Mouse (Mus musculus): ENCODE measurements at regions not wholly inside any gene's neighbourhood (a gene's known extent, or its start where the extent isn't known, plus 50 kb on each side); places are given as distances from the start of the nearest gene placed in this dataset.

- Histone ChIP-seq H3K4me1 (no peaks in the 10 kb centered on the region), H3K27me3 (replicated peaks) (no peaks in the 10 kb centered on the region), H3K4me3 (replicated peaks) (no peak overlapping the region), H3K9me3 (no peaks in the 10 kb centered on the region), H3K36me3 (replicated peaks; ENCODE audit: low read length) (no peaks in the 10 kb centered on the region)
- TF ChIP-seq GATA1 (IDR thresholded peaks at IDR 0.05; ENCODE audit: borderline replicate concordance, low read length): no peak
- no peak for TF ChIP-seq FLI1 (IDR thresholded peaks at IDR 0.05; ENCODE audit: low read length)
Measured at GRCm38 (mm10) chr12:109662179-109662578, 62.0 kb upstream of the Rtl1 start.

GRCm38 (mm10) chr12:109674766-109675165 lies 74.6 kb upstream of the Rtl1 start:
- Histone ChIP-seq H3K27me3 (replicated peaks) (no peaks in the 10 kb centered on the region), H3K4me1 (no peaks in the 10 kb centered on the region), H3K4me3 (replicated peaks) (no peak overlapping the region), H3K9me3 (no peaks in the 10 kb centered on the region), H3K36me3 (replicated peaks; ENCODE audit: low read length) (no peaks in the 10 kb centered on the region)
- TF ChIP-seq FLI1 (IDR thresholded peaks at IDR 0.05; ENCODE audit: low read length): no peak
- no peak for TF ChIP-seq GATA1 (IDR thresholded peaks at IDR 0.05; ENCODE audit: borderline replicate concordance, low read length)

GRCm38 (mm10) chr12:109694046-109694445 lies 93.9 kb upstream of the Rtl1 start:
- H3K36me3 ChIP-seq (replicated peaks; ENCODE audit: low read length): no peaks in the 10 kb centered on the region
- H3K4me3 ChIP-seq (replicated peaks): no peak overlapping the region
- H3K27me3 ChIP-seq (replicated peaks): no peaks in the 10 kb centered on the region
- TF ChIP-seq FLI1 (IDR thresholded peaks at IDR 0.05; ENCODE audit: low read length) (no peak), GATA1 (IDR thresholded peaks at IDR 0.05; ENCODE audit: borderline replicate concordance, low read length) (no peak)
- no peaks in the 10 kb centered on the region for H3K4me1 ChIP-seq
- 0 out of 2 replicates have a peak, but pooled peaks cover 2% of the 10 kb centered on the region for H3K9me3 ChIP-seq

DNA sequence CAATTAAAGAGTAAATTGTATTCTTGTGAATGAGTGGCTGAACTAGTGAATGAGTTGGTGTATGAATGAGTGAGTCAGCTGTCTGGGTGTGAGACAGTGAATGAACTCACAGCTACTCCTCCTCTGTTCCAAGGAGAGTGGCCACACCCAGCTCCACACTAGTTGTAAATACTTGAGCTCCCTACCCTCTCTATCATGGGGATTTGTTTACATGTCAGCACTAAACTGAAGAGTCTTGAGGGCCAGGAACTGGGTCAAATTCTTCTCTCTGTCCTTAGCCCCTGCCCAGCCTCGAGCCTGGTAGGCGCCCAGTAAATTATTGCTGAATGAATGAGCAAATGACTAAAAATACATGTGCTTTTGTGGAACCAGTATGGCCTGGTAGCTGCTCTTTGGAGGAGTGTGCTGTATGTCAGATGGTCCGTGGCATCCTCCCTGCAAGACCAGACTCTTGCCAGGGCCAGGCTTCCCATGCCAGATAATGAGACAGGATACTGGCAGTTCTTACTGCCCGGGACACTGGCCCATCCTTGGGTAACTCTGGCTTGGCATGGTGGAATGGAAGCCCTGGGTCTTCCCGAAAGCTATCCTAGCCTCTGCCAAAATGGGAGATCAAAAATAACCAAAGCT lies 94.8 kb upstream of the Rtl1 start:
- Histone ChIP-seq H3K4me3 (replicated peaks) (no peak overlapping the region), H3K9me3 (0 out of 2 replicates have a peak, but pooled peaks cover 2% of the 10 kb centered on the region), H3K27me3 (replicated peaks) (no peaks in the 10 kb centered on the region), H3K4me1 (no peaks in the 10 kb centered on the region), H3K36me3 (replicated peaks; ENCODE audit: low read length) (no peaks in the 10 kb centered on the region)
- no peak for TF ChIP-seq FLI1 (IDR thresholded peaks at IDR 0.05; ENCODE audit: low read length)
- no peak for TF ChIP-seq GATA1 (IDR thresholded peaks at IDR 0.05; ENCODE audit: borderline replicate concordance, low read length)

GRCm38 (mm10) chr12:109706820-109707219 lies 106.7 kb upstream of the Rtl1 start:
- H3K36me3 ChIP-seq (replicated peaks; ENCODE audit: low read length): no peaks in the 10 kb centered on the region
- no peak overlapping the region for H3K4me3 ChIP-seq (replicated peaks)
- peaks cover 20% of the 10 kb centered on the region for H3K9me3 ChIP-seq
- TF ChIP-seq FLI1 (IDR thresholded peaks at IDR 0.05; ENCODE audit: low read length) (no peak), GATA1 (IDR thresholded peaks at IDR 0.05; ENCODE audit: borderline replicate concordance, low read length) (no peak)
- no peaks in the 10 kb centered on the region for H3K4me1 ChIP-seq
- no peaks in the 10 kb centered on the region for H3K27me3 ChIP-seq (replicated peaks)

GRCm38 (mm10) chr12:109709661-109710060 lies 109.5 kb upstream of the Rtl1 start:
- TF ChIP-seq GATA1 (IDR thresholded peaks at IDR 0.05; ENCODE audit: borderline replicate concordance, low read length) (no peak), FLI1 (IDR thresholded peaks at IDR 0.05; ENCODE audit: low read length) (no peak)
- no peaks in the 10 kb centered on the region for H3K4me1 ChIP-seq

DNA sequence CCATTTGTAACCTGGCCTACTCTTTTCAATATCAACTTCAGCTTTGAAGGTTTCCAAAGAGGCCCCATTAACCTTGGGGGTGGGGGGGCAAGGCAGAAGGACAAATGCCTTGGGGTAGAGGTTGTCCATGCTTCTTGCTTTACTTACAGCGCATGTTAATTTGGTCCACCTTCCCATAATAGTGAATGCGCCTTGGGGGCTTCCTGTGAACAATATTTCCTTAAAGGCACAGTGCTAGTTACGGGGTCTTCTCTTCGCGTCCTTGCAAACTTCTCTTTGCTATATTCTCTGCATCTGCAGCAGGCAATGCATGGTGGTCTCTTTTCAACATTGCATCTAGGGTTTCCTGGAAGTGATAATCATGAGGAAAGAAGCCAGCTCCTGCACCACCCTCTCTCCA lies 111.3 kb upstream of the Rtl1 start:
- peaks cover 39% of the 10 kb centered on the region for H3K9me3 ChIP-seq
- H3K36me3 ChIP-seq (replicated peaks; ENCODE audit: low read length): no peaks in the 10 kb centered on the region
- no peak overlapping the region for H3K4me3 ChIP-seq (replicated peaks)
- no peak for TF ChIP-seq FLI1 (IDR thresholded peaks at IDR 0.05; ENCODE audit: low read length)
- TF ChIP-seq GATA1 (IDR thresholded peaks at IDR 0.05; ENCODE audit: borderline replicate concordance, low read length): no peak
- no peaks in the 10 kb centered on the region for H3K4me1 ChIP-seq
- no peaks in the 10 kb centered on the region for H3K27me3 ChIP-seq (replicated peaks)

More at GRCm38 (mm10) chr12:109709661-109710060, 109.5 kb upstream of the Rtl1 start:
- H3K9me3 ChIP-seq: peaks cover 35% of the 10 kb centered on the region
- H3K36me3 ChIP-seq (replicated peaks; ENCODE audit: low read length): no peaks in the 10 kb centered on the region
- H3K27me3 ChIP-seq (replicated peaks): no peaks in the 10 kb centered on the region
- no peak overlapping the region for H3K4me3 ChIP-seq (replicated peaks)

DNA sequence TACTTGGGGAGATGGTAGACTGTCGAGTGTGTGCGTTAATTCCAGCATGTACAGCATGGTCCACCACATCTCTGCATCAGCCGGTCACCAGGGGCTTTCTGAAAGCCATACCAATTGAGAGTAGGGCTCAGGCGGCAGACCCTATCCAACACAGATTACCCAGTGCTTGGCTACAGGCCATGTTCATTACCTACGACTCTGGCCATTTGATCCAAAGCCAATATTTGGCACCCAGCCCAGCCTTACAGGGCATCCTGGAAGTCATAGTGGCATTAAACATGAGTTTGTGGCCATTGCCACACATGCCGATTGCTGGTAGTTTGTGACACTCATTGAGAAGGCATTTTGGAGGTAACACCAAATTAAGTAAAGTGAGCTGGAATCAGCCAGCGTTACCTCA lies 111.8 kb upstream of the Rtl1 start:
- no peaks in the 10 kb centered on the region for H3K36me3 ChIP-seq (replicated peaks; ENCODE audit: low read length)
- peaks cover 42% of the 10 kb centered on the region for H3K9me3 ChIP-seq

DNA sequence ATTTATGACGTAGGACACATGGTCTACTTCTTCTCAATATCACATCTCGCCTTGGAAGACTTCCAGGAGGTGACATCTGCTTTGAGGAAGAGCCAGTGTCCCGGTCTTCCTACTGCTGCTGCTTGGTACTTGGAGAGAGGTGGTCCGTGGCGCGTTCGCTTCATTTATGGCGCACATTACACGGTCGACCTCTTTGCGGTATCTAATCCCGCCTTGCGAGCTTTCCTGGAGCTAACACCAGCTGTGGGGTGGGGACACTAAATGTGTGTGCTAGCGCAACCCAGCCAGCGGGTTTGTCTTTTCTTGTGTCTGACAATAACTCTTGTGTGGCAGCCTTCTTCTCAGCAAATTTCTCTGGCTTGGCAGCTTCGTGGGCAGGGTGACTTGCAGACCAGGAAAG lies 112.3 kb upstream of the Rtl1 start:
- Histone ChIP-seq H3K36me3 (replicated peaks; ENCODE audit: low read length) (no peaks in the 10 kb centered on the region), H3K4me1 (no peaks in the 10 kb centered on the region), H3K4me3 (replicated peaks) (no peak overlapping the region), H3K27me3 (replicated peaks) (no peaks in the 10 kb centered on the region), H3K9me3 (peaks cover 46% of the 10 kb centered on the region)
- TF ChIP-seq FLI1 (IDR thresholded peaks at IDR 0.05; ENCODE audit: low read length): no peak
- no peak for TF ChIP-seq GATA1 (IDR thresholded peaks at IDR 0.05; ENCODE audit: borderline replicate concordance, low read length)

More for the DNA sequence above, 111.8 kb upstream of the Rtl1 start:
- TF ChIP-seq GATA1 (IDR thresholded peaks at IDR 0.05; ENCODE audit: borderline replicate concordance, low read length) (no peak), FLI1 (IDR thresholded peaks at IDR 0.05; ENCODE audit: low read length) (no peak)
- H3K4me1 ChIP-seq: no peaks in the 10 kb centered on the region
- H3K27me3 ChIP-seq (replicated peaks): no peaks in the 10 kb centered on the region
- H3K4me3 ChIP-seq (replicated peaks): no peak overlapping the region

DNA sequence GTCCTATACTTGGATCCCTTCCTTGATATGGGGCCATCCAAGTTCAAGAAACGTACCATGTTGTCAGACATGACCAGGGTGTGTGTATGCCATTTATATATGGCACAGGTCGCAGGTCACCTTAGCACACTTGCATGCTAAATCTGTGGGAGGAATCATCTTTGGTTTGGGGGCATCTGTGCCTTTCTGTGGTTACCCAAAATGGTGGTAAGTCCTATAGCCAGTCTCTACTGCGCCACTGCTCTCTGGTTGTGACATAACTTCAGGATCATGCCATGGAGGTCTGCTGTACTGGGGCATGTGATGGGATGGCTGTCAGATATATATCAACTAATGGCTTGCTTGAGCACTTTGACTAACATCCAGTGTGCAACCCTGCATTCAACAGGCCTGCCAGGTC lies 112.9 kb upstream of the Rtl1 start:
- H3K4me3 ChIP-seq (replicated peaks): no peak overlapping the region
- no peaks in the 10 kb centered on the region for H3K27me3 ChIP-seq (replicated peaks)
- H3K36me3 ChIP-seq (replicated peaks; ENCODE audit: low read length): no peaks in the 10 kb centered on the region
- no peaks in the 10 kb centered on the region for H3K4me1 ChIP-seq
- peaks cover 50% of the 10 kb centered on the region for H3K9me3 ChIP-seq
- TF ChIP-seq FLI1 (IDR thresholded peaks at IDR 0.05; ENCODE audit: low read length) (no peak), GATA1 (IDR thresholded peaks at IDR 0.05; ENCODE audit: borderline replicate concordance, low read length) (no peak)
